Mouse (Mus musculus) brain, embryonic 14.5 days (tissue): ENCODE measurements around the gene Gm11213.

ENCODE experiments used
- CTCF ChIP-seq: fragments of 200-500 bp; IDR thresholded peaks from 2 replicates; pipeline ENCODE4 v1.5.1; 2012; ENCODE audit warnings: inconsistent platforms, mild to moderate bottlenecking, moderate library complexity, borderline replicate concordance; ENCODE audit not compliant: insufficient read depth, insufficient read length; ENCODE audit errors: extremely low read depth
- POLR2A ChIP-seq: fragments of 200-500 bp; IDR thresholded peaks from 2 replicates; pipeline ENCODE4 v1.6.1; 2012; ENCODE audit warnings: mild to moderate bottlenecking, inconsistent platforms, borderline replicate concordance; ENCODE audit not compliant: poor library complexity, insufficient read depth, insufficient read length, severe bottlenecking; ENCODE audit errors: extremely low read depth

DNA sequence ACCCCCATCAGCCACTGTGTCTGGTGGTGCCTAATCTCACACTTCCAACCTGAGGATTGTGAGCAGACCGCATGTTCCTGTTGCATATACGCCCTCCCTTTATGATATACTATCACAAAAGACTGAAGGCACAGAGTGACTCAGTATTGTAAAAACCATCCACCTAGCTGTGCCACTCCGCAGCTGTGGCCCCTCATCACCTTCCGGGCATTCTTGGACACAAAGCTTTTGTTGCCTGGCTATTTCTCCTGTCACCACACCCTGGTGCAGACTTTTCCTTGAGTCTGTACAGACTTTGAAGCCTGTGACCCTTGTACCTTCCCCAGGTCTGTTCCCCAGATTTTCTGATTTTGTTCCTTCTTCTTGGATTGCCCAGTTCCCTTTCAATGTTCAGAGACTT is 9.1 kb downstream of the Gm11213 start:
- no peak for TF ChIP-seq CTCF
- no peak for TF ChIP-seq POLR2A
